Mouse (Mus musculus): Measurements from ENCODE around the gene Mast4.

DNA sequence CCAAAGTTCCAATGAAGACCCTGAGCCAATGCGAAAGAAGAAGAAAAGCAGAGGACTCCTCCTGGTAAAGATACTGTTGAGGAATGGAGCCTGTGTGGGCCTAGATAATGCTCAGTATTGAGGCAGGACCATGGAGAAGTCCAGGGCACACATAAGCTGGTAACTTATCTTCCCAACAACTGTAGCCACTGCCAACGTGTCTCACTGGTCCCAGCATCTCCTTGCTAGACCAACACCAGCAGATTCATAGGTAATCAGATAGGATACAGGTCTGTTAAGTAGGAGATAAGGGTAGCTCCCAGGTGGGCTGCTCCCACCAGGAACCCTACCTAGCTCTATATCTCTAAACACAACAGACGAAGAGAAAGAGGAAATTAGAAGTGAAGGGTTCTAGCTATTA, 116.8 kb downstream of the Mast4 start:
- no peak for TF ChIP-seq CTCF (IDR thresholded peaks at IDR 0.05; ENCODE audit: low read depth, low read length)
- TF ChIP-seq POLR2A (IDR thresholded peaks at IDR 0.05; ENCODE audit: borderline replicate concordance, low read depth, low read length) = no peak
